Mouse (Mus musculus) limb, embryonic 11.5 days (tissue): ENCODE measurements around the gene Ube3c. TPM values are rescaled to one million over a fixed set of nuclear protein-coding genes. Genes with fewer than 3 reads are reported as not detected.

Experiments
- ATAC-seq: fragments of 200-750 bp; cut with Nextera tagmentation; 2 replicates; pipeline ENCODE4 v1.8.0; 2017; ENCODE audit warnings: low read depth; ENCODE audit not compliant: insufficient number of reproducible peaks, low FRiP score, low TSS enrichment
- DNase-seq: peaks from one replicate; pipeline ENCODE4 v3.0.0-alpha.2; 2015; ENCODE audit warnings: low spot score
- H3K27ac ChIP-seq: fragments of 300-500 bp; sonication (generic); replicated peaks from 2 replicates; pipeline ENCODE4 v1.5.1; 2014; ENCODE audit warnings: low read depth, mild to moderate bottlenecking, low read length
- H3K27me3 ChIP-seq: fragments of 300-500 bp; sonication (generic); 2 replicates; pipeline ENCODE4 v1.6.1; 2014; ENCODE audit warnings: mild to moderate bottlenecking, low read length, mixed read lengths; ENCODE audit not compliant: control insufficient read depth, insufficient read depth
- H3K36me3 ChIP-seq: fragments of 300-500 bp; sonication (generic); 2 replicates; pipeline ENCODE4 v1.6.1; 2014; ENCODE audit warnings: mild to moderate bottlenecking, low read length, moderate library complexity, mixed read lengths; ENCODE audit not compliant: control insufficient read depth, insufficient read depth
- H3K4me1 ChIP-seq: fragments of 300-500 bp; sonication (generic); 2 replicates; pipeline ENCODE4 v1.6.1; 2014; ENCODE audit warnings: low read length, mixed read lengths; ENCODE audit not compliant: control insufficient read depth, insufficient read depth
- H3K4me2 ChIP-seq: fragments of 300-500 bp; sonication (generic); 2 replicates; pipeline ENCODE4 v1.6.1; 2014; ENCODE audit warnings: low read depth, mild to moderate bottlenecking, moderate library complexity; ENCODE audit not compliant: severe bottlenecking
- H3K4me3 ChIP-seq: fragments of 300-500 bp; sonication (generic); 2 replicates; pipeline ENCODE4 v1.5.1; 2014; ENCODE audit warnings: low read depth, low read length
- H3K9ac ChIP-seq: fragments of 300-500 bp; sonication (generic); 2 replicates; pipeline ENCODE4 v1.6.1; 2014; ENCODE audit warnings: mild to moderate bottlenecking, low read length
- H3K9me3 ChIP-seq: fragments of 300-500 bp; sonication (generic); 2 replicates; pipeline ENCODE4 v1.6.1; 2016; ENCODE audit warnings: low read length; ENCODE audit not compliant: control insufficient read depth
- WGBS: fragments of 180-500 bp; shearing (Covaris S2); extraction: QIAGEN DNeasy Blood & Tissue Kit; methylation state at CpG from one replicate; pipeline ENCODE4 v1.1.7; 2014; 5-methylcytosine and 5-hydroxymethylcytosine counted together
- polyA plus RNA-seq: library from polyadenylated mRNA; unstranded; fragments of >200 nt; fragmentation: Nextera tagmentation; extraction: Ambion mirVana; gene quantifications from 2 replicates; pipeline ENCODE4 v1.2.1, GENCODE M21; 2014

The Ube3c gene
- polyA plus RNA-seq, 1 experiment from 2014 or later: 31.9 TPM

- DNase-seq (no peak), ATAC-seq (no peak)
- no peaks in the 10 kb centered on the region for H3K27me3 ChIP-seq
- H3K4me1 ChIP-seq: no peaks in the 10 kb centered on the region
- no peak overlapping the region for H3K27ac ChIP-seq
- no peaks in the 10 kb centered on the region for H3K36me3 ChIP-seq
- no peak overlapping the region for H3K9ac ChIP-seq
- 19% methylated on average over 1 of the region's 1 CpGs for WGBS
- no peaks in the 10 kb centered on the region for H3K9me3 ChIP-seq
- no peak overlapping the region for H3K4me3 ChIP-seq
- H3K4me2 ChIP-seq: no peak overlapping the region
Observed at GRCm38 (mm10) chr5:29721159-29721558, 152.1 kb downstream of the Ube3c start.

DNA sequence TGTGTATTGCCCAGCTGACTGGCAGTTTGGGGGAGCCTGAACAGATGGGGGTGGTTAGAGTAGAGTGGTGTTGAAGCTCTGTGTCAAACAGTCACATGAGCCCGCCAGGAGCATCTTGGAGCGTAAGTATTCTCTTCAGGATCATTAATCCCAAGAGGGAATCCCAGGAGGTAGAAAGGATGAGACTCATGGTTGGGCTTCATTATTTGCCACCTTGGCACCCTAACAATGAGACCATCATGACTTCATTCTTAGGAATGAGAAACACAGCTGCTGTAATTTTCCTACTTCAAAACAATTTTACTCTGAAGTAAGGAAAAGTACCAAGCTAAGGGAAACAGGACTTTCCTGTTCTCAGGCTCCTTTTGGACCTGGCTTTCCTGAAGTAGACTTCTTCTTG, 156.3 kb downstream of the Ube3c start:
- Histone ChIP-seq H3K9ac (no peak overlapping the region), H3K27ac (no peak overlapping the region), H3K27me3 (no peaks in the 10 kb centered on the region), H3K4me2 (no peak overlapping the region), H3K4me3 (no peak overlapping the region), H3K36me3 (no peaks in the 10 kb centered on the region), H3K4me1 (no peaks in the 10 kb centered on the region), H3K9me3 (no peaks in the 10 kb centered on the region)
- DNase-seq: no peak
- WGBS: 92% methylated on average over 2 of the region's 2 CpGs
- no peak for ATAC-seq

Other genes starting within 250 kb of the Ube3c start
- 7.0 and 9.2 TPM in 2 replicates for gene Lmbr1, start 190.9 kb upstream of the Ube3c start, polyA plus RNA-seq
- gene Nom1, start 134.6 kb upstream of the Ube3c start, polyA plus RNA-seq: 24.4 and 34.5 TPM in 2 replicates
- 1.2 and 1.3 TPM in 2 replicates for gene Mnx1, start 90.8 kb upstream of the Ube3c start, polyA plus RNA-seq
- gene Dnajb6, start 166.4 kb downstream of the Ube3c start, polyA plus RNA-seq: 200 and 202 TPM in 2 replicates
- gene Gm5129, start 166.7 kb downstream of the Ube3c start, polyA plus RNA-seq: 1.2 TPM in 1 of 2 replicates, not detected in the other